Mouse (Mus musculus) ES-E14 (cell line): ENCODE measurements around the gene Tbx19. TPM values are rescaled to one million over a fixed set of nuclear protein-coding genes. Genes with fewer than 3 reads are reported as not detected.

ENCODE experiments used
- DNase-seq: peaks from one replicate; pipeline ENCODE4 v3.0.0-alpha.2; 2013; ENCODE audit warnings: low read depth, low spot score
- H3K27ac ChIP-seq: 2 replicates; pipeline ENCODE4 v1.5.1; 2012; ENCODE audit warnings: low read depth, mild to moderate bottlenecking, low read length, moderate library complexity, mixed read lengths; ENCODE audit not compliant: poor library complexity, insufficient read depth, severe bottlenecking
- H3K36me3 ChIP-seq: 2 replicates; pipeline ENCODE4 v1.6.1; 2012; ENCODE audit warnings: mild to moderate bottlenecking, low read length, moderate library complexity, mixed read lengths; ENCODE audit not compliant: control insufficient read depth, poor library complexity, insufficient read depth, severe bottlenecking
- H3K4me1 ChIP-seq, 2 experiments: fragments of 150-350 bp in 1 of 2; sonication (generic) in 1 of 2; 2 replicates each; pipeline ENCODE4 v1.6.1; 2012; ENCODE audit warnings: low read length in 2 of 2, mild to moderate bottlenecking in 1 of 2, mixed read lengths in 1 of 2; ENCODE audit not compliant: control insufficient read depth in 2 of 2, insufficient read depth in 2 of 2, poor library complexity in 1 of 2
- H3K4me3 ChIP-seq, 2 experiments: fragments of 150-350 bp in 1 of 2; sonication (generic) in 1 of 2; 2 replicates each; pipeline ENCODE4 v1.5.1; 2012; ENCODE audit warnings: low read length in 2 of 2, low read depth in 1 of 2, mild to moderate bottlenecking in 1 of 2, mixed read lengths in 1 of 2; ENCODE audit not compliant: insufficient read depth in 1 of 2, poor library complexity in 1 of 2, severe bottlenecking in 1 of 2
- H3K9ac ChIP-seq: 2 replicates; pipeline ENCODE4 v1.6.1; 2012; ENCODE audit warnings: low read depth, mild to moderate bottlenecking, low read length, mixed read lengths; ENCODE audit not compliant: poor library complexity, insufficient read depth, severe bottlenecking
- H3K9me3 ChIP-seq: fragments of 150-350 bp; sonication (generic); 2 replicates; pipeline ENCODE4 v1.6.1; 2012; ENCODE audit warnings: low read depth, mild to moderate bottlenecking, low read length; ENCODE audit not compliant: control insufficient read depth, insufficient read depth
- CHD2 ChIP-seq: IDR thresholded peaks from 2 replicates; pipeline ENCODE4 v1.6.1; 2014; ENCODE audit warnings: mild to moderate bottlenecking, low read depth, low read length, inconsistent platforms
- HCFC1 ChIP-seq: IDR thresholded peaks from 2 replicates; pipeline ENCODE4 v1.6.1; 2012; ENCODE audit warnings: low read length, inconsistent platforms, borderline replicate concordance; ENCODE audit not compliant: insufficient read depth
- MAFK ChIP-seq: IDR thresholded peaks from 2 replicates; pipeline ENCODE4 v1.6.1; 2014; ENCODE audit warnings: mild to moderate bottlenecking, low read depth, low read length, inconsistent platforms; ENCODE audit not compliant: insufficient read depth
- ZC3H11A ChIP-seq: IDR thresholded peaks from 2 replicates; pipeline ENCODE4 v1.6.1; 2012; ENCODE audit warnings: low read depth, mild to moderate bottlenecking, inconsistent platforms, low read length, borderline replicate concordance
- ZNF384 ChIP-seq: IDR thresholded peaks from 2 replicates; pipeline ENCODE4 v1.6.1; 2012; ENCODE audit warnings: low read depth, low read length, inconsistent platforms
- in situ Hi-C, 2 experiments: fragments of 600-800 bp; cut with MboI; formaldehyde crosslinking; loops; one replicate each; pipeline ENCODE4 v1.15.1; 2025; ENCODE audit warnings: low sequenced_read_pairs in 2 of 2, inconsistent platforms in 1 of 2; ENCODE audit not compliant: unreplicated experiment in 2 of 2
- total RNA-seq: library from RNA; depleted of rRNA; stranded (reverse); fragments of 300-350 nt; gene quantifications from 2 replicates; pipeline ENCODE4 v1.2.3, GENCODE M21; 2012

Tbx19 gene
- total RNA-seq, 1 experiment: not detected

GRCm38 (mm10) chr1:165169462-165169861 is 8.9 kb upstream of the Tbx19 start:
- no peaks in the 10 kb centered on the region for H3K9me3 ChIP-seq
- no peak for DNase-seq
- H3K4me3 ChIP-seq: no peak overlapping the region
- H3K4me1 ChIP-seq: peaks cover 2% of the 10 kb centered on the region in 2 experiments; a peak in 2 of 4 replicates
- no peak overlapping the region for H3K9ac ChIP-seq
- H3K36me3 ChIP-seq: no peaks in the 10 kb centered on the region
- TF ChIP-seq CHD2: no peak
- peak; percentile 77 for TF ChIP-seq ZNF384
- no peak for TF ChIP-seq MAFK
- no peak for TF ChIP-seq ZC3H11A
- no peak for TF ChIP-seq HCFC1
- in situ Hi-C loops: no loop called here
- no peak overlapping the region for H3K27ac ChIP-seq

GRCm38 (mm10) chr1:165164920-165165319 is 4.3 kb upstream of the Tbx19 start:
- Histone ChIP-seq H3K9me3 (no peaks in the 10 kb centered on the region), H3K27ac (no peak overlapping the region), H3K9ac (no peak overlapping the region), H3K4me3 (no peak overlapping the region), H3K36me3 (no peaks in the 10 kb centered on the region), H3K4me1 (no peaks in the 10 kb centered on the region)
- no peak for DNase-seq
- TF ChIP-seq CHD2: no peak
- no peak for TF ChIP-seq ZNF384
- TF ChIP-seq MAFK: no peak
- no peak for TF ChIP-seq HCFC1
- no peak for TF ChIP-seq ZC3H11A
- in situ Hi-C loops: no loop called here

DNA sequence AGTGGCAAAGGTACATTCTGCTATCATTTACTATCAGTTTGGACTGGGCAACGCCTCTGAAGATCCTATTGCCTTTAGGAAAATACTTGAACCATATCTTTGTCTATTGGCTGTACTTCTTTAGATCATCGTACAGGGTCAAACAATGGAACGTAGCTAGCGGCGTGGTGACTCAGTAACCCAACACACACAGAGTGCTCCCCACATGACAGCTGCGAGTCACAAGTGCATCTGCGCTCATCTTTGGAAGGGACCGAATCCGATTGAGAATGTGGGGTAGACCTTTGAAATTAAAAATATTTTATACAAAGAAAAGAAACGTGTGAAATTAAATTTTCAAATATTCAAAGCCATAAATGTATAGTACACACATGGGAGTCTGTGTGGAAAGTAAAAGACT is 1.7 kb downstream of the Tbx19 start:
- no peak for DNase-seq
- Histone ChIP-seq H3K9ac (no peak overlapping the region), H3K27ac (no peak overlapping the region), H3K4me1 (no peaks in the 10 kb centered on the region), H3K36me3 (no peaks in the 10 kb centered on the region), H3K9me3 (no peaks in the 10 kb centered on the region), H3K4me3 (no peak overlapping the region)
- no peak for TF ChIP-seq CHD2
- no peak for TF ChIP-seq HCFC1
- TF ChIP-seq ZNF384: no peak
- no peak for TF ChIP-seq ZC3H11A
- TF ChIP-seq MAFK: no peak
- in situ Hi-C loops: no loop called here

GRCm38 (mm10) chr1:165154162-165154561 is 6.4 kb downstream of the Tbx19 start:
- Histone ChIP-seq H3K9me3 (no peaks in the 10 kb centered on the region), H3K4me1 (no peaks in the 10 kb centered on the region), H3K27ac (no peak overlapping the region), H3K36me3 (no peaks in the 10 kb centered on the region), H3K4me3 (no peak overlapping the region), H3K9ac (no peak overlapping the region)
- TF ChIP-seq HCFC1 (no peak), CHD2 (no peak), ZC3H11A (no peak), MAFK (no peak), ZNF384 (no peak)
- in situ Hi-C loops: no loop called here
- DNase-seq: no peak

GRCm38 (mm10) chr1:165151216-165151615 is 9.4 kb downstream of the Tbx19 start:
- no peak for DNase-seq
- in situ Hi-C loops: no loop called here
- no peak overlapping the region for H3K4me3 ChIP-seq
- no peaks in the 10 kb centered on the region for H3K36me3 ChIP-seq
- H3K9ac ChIP-seq: no peak overlapping the region
- TF ChIP-seq HCFC1 (no peak), ZC3H11A (no peak), CHD2 (no peak)
- H3K4me1 ChIP-seq: no peaks in the 10 kb centered on the region
- H3K27ac ChIP-seq: no peak overlapping the region
- H3K9me3 ChIP-seq: no peaks in the 10 kb centered on the region
